Mouse (Mus musculus) layer of hippocampus, adult 9-10 months (tissue): ENCODE data around the gene Arhgap25.
"Not testable (repeated sequence)": the region's sequence is repeated elsewhere in the genome, so short reads cannot be mapped to it uniquely, and the experiment has no call there.

ENCODE experiments used
- DNase-seq: peaks from one replicate; pipeline ENCODE4 v3.0.0; 2022; ENCODE audit warnings: low spot score

Gene Arhgap25

DNA sequence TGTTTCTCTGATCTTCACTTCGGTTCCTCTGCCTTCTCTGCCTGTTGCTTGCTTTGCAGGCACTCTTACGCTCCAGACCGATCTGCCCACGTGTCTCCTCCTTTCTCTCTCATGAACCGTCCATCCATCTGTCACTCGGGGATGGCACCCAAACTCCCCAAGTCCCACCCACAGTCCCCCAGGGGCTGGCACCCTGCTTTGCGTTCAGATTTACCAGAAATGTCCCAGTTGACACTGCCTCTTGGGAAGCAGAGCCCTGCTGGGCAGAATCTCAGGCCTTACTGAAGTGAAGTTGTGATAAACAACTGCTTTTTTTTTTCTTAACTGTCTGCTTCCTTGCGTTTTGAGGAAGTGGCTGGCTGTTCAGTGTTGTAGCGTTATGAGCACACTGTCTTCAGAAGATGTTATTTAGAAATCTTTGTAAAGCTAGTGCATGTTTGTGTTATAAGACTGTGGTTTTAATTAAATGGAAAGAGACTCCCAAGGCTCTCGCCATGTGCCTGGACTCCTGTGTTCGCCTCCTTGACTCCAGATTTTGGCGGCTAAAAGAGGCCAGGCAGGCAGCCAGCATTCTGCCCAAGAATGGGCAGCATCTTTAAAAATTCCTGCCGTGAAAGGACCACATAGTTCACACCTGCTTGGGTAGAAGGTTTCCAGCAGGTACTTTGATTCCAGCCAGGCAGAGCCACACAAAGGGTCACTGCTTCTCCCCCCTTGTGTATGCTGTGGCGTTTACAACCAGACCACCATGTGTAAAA lies at the start of gene Arhgap25:
Arhgap25 (minus strand) TSS at position 307 of the 758 bp plus-strand sequence.
- no peak for DNase-seq

DNA sequence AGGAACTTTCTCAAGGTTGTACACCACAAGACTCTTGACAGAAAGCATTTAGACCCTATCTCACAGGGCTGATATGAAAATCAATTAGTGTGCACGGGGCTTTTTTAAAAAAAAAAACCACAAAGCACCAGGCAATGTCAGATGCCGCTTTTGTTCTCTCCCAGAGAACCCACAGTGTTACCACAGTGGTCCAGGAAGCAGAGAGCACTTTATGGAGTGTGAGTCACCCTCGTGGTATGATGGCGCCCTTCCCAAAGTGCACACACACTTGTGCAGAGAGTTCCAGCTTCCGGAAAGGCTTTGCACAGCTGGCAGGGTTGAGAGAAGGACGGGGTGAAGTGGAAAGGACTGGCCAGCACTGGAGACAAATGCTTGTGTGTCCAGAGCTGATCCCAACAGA lies 49.4 kb upstream of the Arhgap25 start:
- DNase-seq: no peak

DNA sequence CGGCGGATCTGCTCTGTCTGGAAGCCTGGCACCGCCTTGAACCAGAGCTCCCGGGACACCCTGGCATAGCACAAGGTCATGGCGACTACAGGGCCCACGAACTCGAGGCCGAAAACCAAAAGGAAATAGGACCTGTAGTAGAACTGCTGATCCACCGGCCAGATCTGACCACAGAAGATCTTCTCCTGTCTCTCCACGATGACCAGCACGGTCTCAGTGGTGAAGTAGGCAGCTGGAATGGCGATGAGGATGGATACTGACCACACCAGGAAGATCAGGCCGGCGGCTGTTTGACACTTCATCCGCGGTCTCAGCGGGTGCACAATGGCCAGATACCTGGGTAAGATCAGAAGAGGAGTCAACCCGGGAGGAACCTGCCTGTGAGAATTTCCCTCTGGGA lies 48.5 kb upstream of the Arhgap25 start:
- DNase-seq: no peak

DNA sequence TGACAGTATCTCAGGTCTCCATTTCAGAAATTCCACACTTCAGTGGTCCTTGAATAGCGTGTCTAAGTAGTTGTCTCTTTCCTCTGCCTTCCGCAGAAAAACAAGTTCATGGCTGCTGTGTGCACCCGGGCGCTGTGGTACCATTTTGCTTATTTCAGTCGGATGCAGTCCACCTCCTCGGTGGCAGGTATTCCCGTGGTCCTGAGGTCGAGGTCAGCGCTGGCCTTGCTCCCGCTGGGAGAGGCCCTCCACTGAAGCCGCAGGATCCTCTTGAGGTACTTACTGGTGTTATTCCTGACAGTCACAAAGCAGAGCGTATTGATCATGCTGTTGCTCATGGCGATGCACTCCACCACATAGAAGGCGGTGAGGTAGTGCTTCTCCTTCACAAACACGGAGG lies 48.0 kb upstream of the Arhgap25 start:
- no peak for DNase-seq

DNA sequence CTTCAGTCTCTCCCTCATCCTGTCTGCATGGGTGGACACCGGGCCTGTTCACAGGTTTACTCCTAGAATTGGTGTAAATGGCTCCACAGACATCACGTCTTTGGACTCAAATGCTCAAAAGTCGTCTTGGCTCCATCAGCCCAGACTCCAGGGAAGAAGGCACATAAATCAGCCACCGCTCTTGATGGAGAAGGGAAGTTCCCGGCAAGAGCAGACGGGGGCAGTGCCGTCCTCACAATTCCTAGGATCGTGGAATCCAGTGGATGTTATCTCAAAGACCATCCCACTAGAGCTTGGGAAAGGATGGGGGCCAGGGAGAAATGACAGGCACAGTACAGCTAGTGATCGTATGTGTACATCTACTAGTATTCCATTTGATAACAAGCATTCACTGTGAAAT lies 45.2 kb upstream of the Arhgap25 start:
- DNase-seq: no peak

DNA sequence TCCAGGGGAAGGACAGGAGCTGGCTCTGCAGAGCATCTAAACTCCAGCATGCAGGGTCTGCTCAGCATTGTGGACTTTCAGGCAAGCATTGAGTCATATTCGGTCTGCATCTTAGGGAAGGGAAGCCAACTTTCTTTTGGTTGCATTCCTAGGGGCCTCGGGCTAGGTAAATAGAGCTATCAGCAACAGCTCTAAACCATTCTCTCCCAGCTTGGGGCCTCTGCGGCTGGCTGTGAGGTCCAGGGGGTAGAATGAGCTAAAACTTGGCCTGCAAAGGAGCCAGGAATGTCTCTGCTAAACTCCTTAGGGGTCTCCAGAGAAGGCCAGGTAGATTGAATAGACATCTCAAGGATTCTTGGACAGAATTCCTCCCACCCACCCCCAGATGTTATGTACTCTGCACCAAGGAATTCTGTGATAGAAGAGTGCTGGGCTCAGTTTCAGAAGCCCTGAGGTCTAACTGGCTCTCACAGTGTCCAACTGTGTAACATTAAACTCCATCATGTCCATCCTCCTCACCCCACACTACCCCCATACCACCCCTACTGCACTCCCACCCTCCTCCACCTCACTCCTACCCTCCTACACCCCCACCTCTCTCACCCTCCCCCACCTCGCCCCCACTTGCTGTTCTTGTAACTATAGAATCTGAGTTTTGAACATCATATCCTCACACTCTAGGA lies 43.7 kb upstream of the Arhgap25 start:
- no peak for DNase-seq

DNA sequence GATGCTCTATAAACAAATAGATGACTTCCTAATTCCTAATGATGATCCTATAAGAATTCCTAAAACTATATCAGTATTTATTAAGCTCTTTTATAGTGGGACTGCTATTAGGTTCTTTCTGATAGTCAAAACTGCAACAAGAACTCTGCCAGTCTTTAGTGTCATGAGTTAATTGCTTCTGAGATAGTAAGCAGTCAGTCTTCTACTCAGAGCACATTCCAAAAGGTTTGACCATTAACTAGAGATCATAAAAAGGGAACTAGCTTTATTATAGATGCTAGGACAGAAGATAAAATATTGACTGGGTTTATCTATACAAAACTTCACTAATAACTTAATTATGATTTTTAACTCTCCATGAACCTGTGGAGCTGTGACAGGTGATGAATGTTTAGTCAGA lies 38.8 kb upstream of the Arhgap25 start:
- DNase-seq: not testable (repeated sequence)

DNA sequence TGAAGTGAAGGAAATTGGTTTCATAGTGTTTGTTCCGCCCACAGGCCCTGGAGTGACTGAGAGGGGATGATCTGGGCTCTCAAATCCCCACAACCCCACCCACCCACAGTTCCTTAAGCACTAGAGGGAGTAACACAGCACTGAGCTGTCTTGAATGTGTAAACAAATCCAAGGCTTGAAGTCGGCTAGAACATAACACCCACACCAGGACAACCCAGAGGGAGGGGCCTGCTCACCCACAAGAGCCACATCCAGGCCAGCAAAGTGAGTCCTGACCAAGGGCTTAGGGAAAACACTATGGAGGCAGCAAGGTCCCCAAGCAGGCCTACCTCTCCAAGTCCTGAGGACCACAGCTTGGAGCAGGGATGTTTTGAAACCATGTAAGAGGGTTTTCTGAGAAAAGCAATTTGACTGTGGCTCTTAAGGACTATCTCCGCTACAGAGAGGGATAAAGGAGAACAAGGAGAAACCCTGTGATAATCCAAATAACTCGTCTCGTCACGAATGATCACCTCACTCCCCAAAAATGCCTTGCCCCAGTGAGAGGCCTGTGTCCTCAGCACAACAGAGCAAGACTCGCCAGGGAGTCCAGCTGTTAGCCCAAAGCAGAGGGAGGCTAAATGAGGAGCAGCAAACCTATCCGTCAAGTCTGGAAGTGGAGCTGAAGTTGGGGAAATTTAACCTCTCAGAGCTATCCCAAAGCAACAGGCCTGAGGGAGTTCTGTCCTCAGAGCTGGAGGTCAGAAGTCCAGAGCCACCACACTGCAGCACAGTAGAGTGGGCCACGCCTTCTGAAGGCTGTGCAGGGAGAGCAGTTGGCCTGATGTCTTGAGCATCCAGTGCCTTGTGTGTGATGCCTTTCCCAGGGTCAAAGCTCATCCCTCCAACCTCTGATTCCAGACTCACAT lies 34.9 kb upstream of the Arhgap25 start:
- no peak for DNase-seq

DNA sequence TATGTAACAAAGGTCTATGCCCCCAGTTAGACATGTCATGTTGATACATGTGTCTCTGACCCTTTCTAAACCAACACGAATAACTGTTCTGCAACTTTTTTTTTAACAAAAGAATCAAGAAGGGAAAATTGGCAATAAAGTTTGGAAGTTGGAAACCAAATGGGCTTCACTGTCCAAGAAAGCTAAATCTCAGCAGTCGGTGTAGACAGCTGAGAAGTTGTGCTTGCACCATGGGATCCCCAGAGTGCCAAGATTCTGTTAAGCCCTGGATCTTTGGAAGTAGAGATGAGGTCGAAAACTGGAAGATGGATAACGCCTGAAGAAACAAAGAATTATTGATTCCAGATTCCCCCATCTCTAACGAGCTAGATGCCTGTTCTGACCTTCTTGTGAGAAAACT lies 32.1 kb upstream of the Arhgap25 start:
- no peak for DNase-seq

DNA sequence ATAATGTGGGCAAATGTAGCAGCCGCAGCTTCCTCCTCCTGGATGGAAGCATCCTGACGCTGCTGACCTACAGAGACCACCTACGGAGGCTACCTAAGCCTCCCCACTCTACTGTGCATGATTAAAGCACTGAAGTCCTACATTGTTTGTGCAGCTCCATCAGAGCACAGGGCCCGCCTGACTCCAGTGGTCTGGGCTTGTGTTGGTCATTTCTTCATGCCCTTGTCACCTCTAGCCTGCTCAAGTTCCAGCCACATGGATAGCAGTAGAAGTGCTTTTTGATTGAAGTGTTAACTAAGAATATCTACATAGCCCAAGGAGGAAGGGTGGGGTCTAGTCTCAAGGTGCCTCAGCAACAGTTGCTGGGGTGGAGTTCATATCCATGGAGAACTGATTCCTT lies 31.3 kb upstream of the Arhgap25 start:
- no peak for DNase-seq

DNA sequence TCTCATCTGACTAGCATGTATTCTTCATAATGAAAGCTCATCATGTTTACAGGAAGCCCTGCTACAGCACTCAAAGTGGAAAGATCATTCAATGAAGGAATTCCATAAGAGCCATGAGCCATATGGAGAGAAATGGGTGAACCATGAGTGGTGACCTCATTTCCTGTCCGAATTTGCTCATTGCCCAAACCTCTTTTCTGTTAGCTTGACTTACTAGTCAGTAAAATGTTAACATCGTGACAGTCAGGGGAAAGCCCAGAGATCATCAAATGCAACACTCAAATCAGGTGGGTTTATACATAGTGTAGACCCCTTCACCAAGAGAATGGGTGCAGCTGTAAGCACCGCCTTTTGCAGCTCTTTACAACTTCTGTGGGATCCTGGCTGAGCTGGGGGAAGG lies 20.7 kb upstream of the Arhgap25 start:
- DNase-seq: no peak

DNA sequence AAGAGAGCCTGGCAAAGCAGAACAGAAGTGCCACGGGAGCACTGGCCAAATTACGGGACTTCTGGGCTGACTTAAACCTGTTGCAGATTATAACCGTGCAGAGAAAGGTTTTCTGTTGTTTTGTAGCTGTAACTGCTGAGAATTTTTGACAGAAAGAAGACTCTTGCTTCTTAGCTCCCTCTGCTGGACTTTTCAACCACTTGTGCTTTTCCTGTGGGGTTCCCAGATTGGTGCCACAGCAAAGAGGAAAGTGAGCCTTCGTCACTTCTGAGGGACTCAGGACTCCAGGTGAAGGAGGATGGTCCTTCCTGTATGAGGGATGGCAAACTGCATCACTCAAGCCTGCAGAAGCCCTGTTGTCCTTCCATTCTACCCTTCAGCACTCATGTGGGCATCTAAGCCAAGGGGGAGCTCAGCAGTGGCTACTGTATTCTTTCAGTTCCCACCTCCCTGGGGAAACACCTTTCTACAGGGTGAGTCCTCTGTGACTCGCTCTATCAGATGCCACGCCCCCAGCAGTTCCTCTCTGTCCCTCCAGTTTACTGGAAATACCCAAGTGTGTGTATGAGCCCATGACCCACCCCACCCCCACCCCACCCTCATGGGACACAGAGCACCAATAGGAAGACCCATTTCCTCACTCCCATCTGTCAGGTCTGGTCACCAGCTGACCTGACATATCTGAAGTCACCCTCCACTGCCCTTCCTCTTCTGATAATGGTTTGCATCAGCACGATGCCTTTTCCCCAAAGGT lies 19.2 kb upstream of the Arhgap25 start:
- DNase-seq: no peak

DNA sequence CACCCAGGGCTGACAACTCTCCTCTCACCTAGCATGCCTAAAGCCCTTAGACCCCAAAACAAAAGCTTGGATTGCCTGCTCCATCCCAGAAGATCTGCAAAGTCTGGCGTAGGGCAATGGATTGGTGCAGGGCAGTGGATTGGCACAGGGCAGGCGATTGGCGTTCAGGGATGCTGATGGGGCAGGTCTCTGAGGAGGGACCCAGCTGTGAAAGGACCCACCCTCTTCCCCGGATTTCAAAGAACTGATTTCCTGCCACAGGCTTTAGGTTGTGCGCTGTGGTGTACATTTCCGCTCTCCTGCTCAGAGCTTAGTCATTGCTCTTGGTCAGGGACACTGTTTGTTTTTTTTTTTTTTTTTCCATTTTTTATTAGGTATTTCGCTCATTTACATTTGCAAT lies 14.8 kb upstream of the Arhgap25 start:
- DNase-seq: no peak

DNA sequence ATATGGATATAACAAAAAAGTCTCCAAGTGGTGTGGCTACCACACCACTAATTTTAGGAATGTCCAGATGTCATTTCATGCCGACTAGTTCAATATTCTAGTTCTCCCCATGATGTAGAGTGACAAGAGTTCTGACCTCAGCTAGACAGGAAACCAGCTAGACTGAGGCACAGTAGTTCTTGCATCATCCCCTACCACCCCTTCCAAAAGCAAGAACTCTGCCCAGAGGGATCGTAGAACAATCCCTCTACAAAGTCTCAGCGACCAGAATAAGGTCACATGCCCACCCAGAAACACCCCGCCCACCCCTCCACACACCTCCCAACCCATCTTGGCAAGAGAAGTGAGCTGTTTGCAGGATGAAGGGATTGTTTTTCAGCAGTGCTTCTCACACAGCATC lies 14.4 kb upstream of the Arhgap25 start:
- no peak for DNase-seq

DNA sequence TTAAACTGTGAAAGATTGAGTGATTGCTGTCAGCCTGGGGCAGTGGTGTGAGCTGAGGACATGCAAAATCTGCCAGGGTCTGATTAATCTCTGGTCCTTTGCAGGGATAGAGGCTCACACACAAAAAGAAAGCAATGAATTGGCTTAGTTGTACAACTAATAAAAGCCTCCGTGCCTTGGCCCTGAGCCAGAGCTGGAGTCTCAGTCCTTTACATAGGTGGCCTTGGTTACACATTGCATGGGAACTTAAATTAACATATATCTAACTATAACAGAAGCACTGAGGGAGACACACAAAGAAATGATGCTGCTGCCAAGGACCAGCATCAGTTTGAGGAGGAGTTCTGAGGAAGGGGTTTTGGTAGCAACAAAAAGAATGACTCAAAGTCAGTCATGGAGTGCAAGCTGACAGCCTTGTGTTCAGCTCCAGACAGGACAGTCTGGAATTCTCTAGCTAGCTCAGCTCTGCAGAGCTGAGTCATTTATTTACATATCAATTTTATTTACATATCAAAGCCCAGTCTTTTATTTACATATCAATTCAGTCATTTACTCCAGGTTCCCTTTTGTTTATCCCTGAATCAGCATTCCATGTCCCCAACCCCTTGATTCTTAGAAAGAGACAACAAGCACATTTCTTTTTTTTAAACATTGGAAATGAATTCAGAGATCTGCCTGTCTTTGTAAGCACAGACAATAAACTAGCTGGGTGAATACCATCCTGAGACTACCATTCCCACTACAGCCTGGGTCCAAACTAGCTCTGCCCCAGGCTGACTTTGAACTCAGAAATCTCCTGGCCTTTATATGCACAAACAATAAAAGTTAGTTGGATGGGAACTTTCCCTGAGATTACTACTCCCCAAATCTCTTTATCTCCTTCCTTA lies 12.5 kb upstream of the Arhgap25 start:
- DNase-seq: no peak

DNA sequence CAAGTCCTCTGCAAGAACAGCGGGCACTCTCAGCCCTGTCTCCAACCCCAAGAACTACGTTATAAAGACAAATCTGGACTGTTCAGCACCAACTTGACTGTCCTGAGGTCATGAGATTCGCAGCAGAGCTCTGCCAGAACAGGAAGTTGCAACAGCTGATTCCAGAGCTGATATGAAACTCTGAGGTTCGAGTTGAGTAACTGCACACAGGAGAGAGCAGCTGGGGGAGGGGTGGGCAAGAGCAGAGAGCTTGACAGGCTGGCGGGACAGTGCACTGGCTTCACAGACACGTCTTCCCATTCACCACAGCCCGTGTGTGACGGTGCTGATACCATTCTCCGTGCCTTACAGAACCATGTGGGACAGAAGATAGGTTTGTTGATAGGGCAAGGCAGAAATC lies 9.0 kb upstream of the Arhgap25 start:
- no peak for DNase-seq

DNA sequence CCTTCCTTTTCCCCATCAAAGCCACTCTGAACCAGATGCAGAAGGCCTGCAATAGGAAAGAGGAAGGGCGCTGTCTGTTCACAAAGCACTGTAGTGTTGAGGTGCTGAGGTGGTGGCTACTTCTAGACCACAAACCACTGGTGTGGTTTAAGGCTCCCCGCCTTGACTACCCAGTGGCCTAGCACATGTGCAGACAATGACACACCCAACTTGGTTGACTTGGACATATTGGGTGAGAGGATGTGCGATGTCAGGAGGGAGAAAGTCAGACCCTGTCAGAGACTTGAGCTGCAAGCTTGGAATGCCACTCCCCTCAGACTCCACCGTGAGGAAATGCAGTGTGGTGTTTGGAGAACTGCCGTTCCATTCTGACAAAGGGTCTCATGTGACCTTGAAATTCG lies 8.1 kb upstream of the Arhgap25 start:
- DNase-seq: no peak

DNA sequence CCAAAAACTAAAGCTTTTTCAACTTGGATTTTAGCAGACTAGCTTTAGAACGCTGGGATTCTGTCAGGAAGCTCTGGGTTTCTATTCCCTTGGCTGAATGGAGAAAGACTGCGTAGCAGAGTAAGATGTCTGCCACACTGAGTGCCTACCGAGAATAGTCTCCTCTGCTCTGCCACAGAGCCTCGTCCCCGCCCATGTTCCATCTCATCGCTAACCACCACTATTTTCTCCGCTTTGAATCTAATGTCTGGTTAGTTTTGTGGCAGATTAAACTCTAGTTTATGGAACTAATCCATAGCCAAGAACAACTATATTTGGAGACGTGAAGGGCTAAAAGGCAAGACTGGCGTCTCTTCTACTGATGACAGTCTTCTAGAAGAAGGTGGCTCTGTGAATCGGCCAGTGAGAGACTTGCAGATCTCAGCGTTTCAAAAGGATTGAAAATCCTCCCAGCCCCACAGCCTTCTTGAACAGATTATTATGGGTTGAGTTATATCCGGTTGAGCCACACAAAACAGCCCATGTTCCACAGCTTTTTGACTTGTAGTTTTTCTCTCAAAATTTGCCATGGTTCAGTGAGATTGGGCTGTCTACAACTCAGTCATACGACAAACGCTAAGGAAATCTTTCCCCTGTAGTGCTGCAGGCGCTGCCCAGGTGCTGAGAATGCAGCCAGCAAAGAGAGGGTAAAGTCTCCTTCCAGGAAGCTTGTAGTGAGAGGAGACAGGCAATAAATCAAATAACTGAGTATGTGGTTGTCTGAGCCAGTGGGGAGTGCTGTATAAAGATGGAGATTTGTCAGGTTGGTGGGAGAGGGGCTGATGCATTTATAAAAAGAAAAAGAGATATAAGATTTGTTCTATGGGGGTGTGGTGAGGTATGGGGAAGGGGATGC lies 5.6 kb upstream of the Arhgap25 start:
- DNase-seq: no peak

DNA sequence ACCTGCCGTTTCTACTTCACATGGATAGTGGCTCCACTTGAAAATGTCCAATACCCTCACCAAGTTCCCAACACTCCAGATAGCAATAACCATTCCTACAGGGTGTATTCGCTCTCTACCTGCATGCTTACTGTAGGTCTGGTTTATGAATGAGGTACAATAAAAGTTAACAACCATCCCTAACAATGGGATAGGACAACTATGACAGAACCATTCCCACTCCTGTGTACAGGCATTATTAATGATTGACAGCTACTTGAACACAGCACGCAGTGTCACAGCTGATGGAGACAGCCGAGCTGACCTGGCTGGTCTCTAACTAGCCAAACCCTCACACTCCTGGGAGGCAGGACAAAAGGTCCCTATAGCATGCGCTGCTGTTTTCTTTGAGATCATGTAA lies 4.6 kb upstream of the Arhgap25 start:
- DNase-seq: no peak

DNA sequence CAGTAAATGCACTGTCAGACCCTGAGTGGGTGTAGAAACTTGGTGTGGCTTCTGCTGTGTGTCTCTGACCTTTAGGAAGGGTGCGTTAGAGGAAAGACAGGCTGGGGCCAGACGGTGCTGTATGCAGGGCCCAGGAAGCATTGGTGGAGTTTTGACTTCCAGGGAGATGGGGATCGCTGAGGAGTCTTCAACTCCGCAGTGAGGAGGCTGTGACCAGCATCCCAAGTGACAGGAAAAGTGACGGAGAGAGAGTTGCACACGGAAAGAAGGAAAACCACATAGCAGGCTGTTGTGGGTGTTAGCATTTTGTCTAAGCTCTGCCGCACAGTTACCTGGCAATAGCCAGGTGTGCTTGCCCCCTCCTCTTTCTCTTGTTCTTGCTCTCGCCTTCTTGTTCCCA lies 3.2 kb upstream of the Arhgap25 start:
- DNase-seq: no peak
